Mouse (Mus musculus): ENCODE measurements around the gene Synpr. TPM values are rescaled to one million over a fixed set of nuclear protein-coding genes. Genes with fewer than 3 reads are reported as not detected.

Synpr gene
- total and polyA plus RNA-seq, 3 experiments: 0.27 TPM; not detected in 2

DNA sequence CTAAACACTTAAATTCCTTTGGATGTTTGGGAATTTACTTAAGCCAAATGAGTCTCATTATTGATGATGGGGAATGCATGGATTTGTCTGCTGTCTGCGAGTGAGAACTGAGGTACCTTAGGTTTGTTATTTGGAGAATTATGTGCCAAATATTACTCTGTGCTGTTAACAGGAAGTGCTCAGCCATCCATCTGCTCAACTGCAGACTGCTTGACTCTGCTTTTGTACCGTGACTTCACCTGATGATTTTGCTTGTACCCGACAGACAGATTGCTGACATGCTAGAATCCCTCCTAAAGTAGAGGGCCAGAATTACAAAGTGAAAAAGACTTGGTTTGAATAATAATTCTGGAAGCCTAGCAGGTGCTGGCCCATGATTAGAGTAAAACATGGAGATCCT lies 9.6 kb downstream of the Synpr start:
- Histone ChIP-seq H3K4me1 (ENCODE audit: insufficient read depth, low read depth, low read length) (no peaks in the 10 kb centered on the region), H3K9me3 (replicated peaks) (no peaks in the 10 kb centered on the region), H3K27me3 (ENCODE audit: insufficient read depth, low read length) (no peaks in the 10 kb centered on the region), H3K36me3 (replicated peaks) (no peaks in the 10 kb centered on the region), H3K4me3 (ENCODE audit: low read depth, low read length) (no peak overlapping the region)
- ATAC-seq (ENCODE audit: extremely low read depth, insufficient number of reproducible peaks, low FRiP score, poor library complexity, severe bottlenecking) (no peak), DNase-seq (ENCODE audit: low spot score) (no peak)
- TF ChIP-seq TAL1 (conservative IDR thresholded peaks at IDR 0.05; ENCODE audit: low read depth, low read length): no peak
- no peak for TF ChIP-seq CTCF (IDR thresholded peaks at IDR 0.05; ENCODE audit: low read depth, low read length)
- TF ChIP-seq GATA2 (IDR thresholded peaks at IDR 0.05; ENCODE audit: borderline replicate concordance, low read depth, low read length): no peak
- TF ChIP-seq POLR2AphosphoS5 (IDR thresholded peaks at IDR 0.05; ENCODE audit: insufficient replicate concordance, low read depth, low read length): no peak
- TF ChIP-seq GATA1 (IDR thresholded peaks at IDR 0.05; ENCODE audit: borderline replicate concordance, low read length): no peak

DNA sequence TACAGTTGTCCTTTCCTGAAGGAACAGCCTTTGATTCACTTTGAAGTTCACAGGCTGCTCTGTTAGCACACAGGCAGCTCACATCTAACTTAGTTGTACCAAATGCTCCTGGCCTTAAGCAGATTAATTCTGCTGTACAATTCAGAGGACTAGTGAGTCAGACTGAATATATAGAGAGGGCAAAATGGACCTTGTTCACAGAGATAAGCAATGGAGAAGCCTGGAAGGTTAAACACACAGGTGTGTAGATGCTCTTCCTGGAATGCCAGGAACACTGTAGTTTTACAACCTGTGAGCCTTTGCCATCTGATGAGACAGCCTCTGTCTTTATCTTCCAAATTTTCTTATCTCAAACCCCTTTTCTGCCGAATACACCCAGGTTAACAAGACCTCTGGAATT lies 29.7 kb downstream of the Synpr start:
- no peaks in the 10 kb centered on the region for H3K4me1 ChIP-seq (ENCODE audit: insufficient read depth, low read depth, low read length)
- TF ChIP-seq CTCF (IDR thresholded peaks at IDR 0.05; ENCODE audit: low read depth, low read length) (no peak), GATA1 (IDR thresholded peaks at IDR 0.05; ENCODE audit: borderline replicate concordance, low read length) (no peak), TAL1 (conservative IDR thresholded peaks at IDR 0.05; ENCODE audit: low read depth, low read length) (no peak), POLR2AphosphoS5 (IDR thresholded peaks at IDR 0.05; ENCODE audit: insufficient replicate concordance, low read depth, low read length) (no peak), GATA2 (IDR thresholded peaks at IDR 0.05; ENCODE audit: borderline replicate concordance, low read depth, low read length) (no peak)
- no peak overlapping the region for H3K4me3 ChIP-seq (ENCODE audit: low read depth, low read length)
- no peak for DNase-seq (ENCODE audit: low spot score)
- no peaks in the 10 kb centered on the region for H3K9me3 ChIP-seq (replicated peaks)
- no peaks in the 10 kb centered on the region for H3K36me3 ChIP-seq (replicated peaks)
- H3K27me3 ChIP-seq (ENCODE audit: insufficient read depth, low read length): no peaks in the 10 kb centered on the region
- ATAC-seq (ENCODE audit: extremely low read depth, insufficient number of reproducible peaks, low FRiP score, poor library complexity, severe bottlenecking): no peak

DNA sequence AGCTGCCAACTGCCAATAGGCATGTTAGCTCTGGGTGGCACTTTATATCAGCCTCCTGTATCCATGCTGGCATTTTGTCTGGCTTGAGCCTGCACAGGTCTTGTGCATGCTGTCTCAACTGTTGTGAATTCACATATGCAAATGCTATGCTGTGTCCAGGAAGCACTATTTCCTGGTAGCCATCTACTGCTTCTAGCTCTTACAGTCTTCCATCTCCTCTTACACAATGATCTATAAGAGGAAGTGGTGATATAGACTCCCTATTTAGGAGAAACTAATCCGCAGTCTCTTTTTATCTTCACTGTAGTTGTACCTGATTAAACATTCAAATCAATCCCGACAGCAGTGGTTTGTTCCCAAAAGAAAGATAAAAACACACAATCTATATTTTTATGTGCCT lies 43.9 kb downstream of the Synpr start:
- DNase-seq (ENCODE audit: low spot score) (no peak), ATAC-seq (ENCODE audit: extremely low read depth, insufficient number of reproducible peaks, low FRiP score, poor library complexity, severe bottlenecking) (no peak)
- H3K4me1 ChIP-seq (ENCODE audit: insufficient read depth, low read depth, low read length): no peaks in the 10 kb centered on the region
- TF ChIP-seq CTCF (IDR thresholded peaks at IDR 0.05; ENCODE audit: low read depth, low read length) (no peak), TAL1 (conservative IDR thresholded peaks at IDR 0.05; ENCODE audit: low read depth, low read length) (no peak), POLR2AphosphoS5 (IDR thresholded peaks at IDR 0.05; ENCODE audit: insufficient replicate concordance, low read depth, low read length) (no peak), GATA2 (IDR thresholded peaks at IDR 0.05; ENCODE audit: borderline replicate concordance, low read depth, low read length) (no peak), GATA1 (IDR thresholded peaks at IDR 0.05; ENCODE audit: borderline replicate concordance, low read length) (no peak)
- H3K36me3 ChIP-seq (replicated peaks): no peaks in the 10 kb centered on the region
- no peaks in the 10 kb centered on the region for H3K9me3 ChIP-seq (replicated peaks)
- no peaks in the 10 kb centered on the region for H3K27me3 ChIP-seq (ENCODE audit: insufficient read depth, low read length)
- no peak overlapping the region for H3K4me3 ChIP-seq (ENCODE audit: low read depth, low read length)

DNA sequence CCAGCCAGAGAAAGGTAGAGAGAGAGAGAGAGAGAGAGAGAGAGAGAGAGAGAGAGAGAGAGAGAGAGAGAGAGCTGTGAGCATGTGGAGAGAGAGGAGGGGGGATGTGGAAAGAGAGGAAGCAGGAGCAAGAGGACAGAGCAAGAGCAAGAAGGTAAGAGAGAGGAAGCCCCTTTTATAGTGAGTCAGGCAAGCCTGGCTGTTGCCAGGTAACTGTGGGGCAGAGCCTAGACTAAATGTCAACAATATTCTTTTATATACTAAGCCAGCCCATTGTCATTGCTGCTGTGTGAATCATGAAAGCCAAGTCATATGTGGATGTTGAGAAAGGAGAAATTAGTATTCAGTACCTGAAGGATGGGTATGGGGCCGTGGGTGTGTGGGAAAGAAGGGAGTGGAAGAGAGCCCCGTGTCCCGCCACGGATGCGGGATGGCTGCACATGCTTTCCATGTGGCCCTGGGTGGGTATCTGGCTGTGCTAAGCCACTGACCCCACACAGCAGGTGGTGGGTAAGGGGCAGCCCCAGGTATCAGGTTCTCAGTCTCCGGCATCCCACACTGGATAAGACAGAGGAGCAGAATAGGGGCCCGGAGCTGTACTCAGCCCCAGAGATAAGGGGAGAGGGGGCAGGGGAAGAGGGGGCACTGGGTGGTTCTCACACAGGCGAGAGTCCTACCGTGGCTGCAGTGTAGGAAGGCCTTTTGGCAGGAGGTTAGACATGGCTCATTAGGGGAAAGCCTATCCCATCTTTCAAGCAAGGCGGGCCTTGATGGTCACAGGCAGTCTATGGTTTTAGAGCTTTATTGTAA lies 48.1 kb downstream of the Synpr start:
- H3K4me3 ChIP-seq (ENCODE audit: low read depth, low read length): no peak overlapping the region
- DNase-seq (ENCODE audit: low spot score): no peak
- no peaks in the 10 kb centered on the region for H3K27me3 ChIP-seq (ENCODE audit: insufficient read depth, low read length)
- no peaks in the 10 kb centered on the region for H3K4me1 ChIP-seq (ENCODE audit: insufficient read depth, low read depth, low read length)
- no peak for ATAC-seq (ENCODE audit: extremely low read depth, insufficient number of reproducible peaks, low FRiP score, poor library complexity, severe bottlenecking)
- H3K36me3 ChIP-seq (replicated peaks): no peaks in the 10 kb centered on the region
- no peaks in the 10 kb centered on the region for H3K9me3 ChIP-seq (replicated peaks)
- TF ChIP-seq GATA2 (IDR thresholded peaks at IDR 0.05; ENCODE audit: borderline replicate concordance, low read depth, low read length) (no peak), CTCF (IDR thresholded peaks at IDR 0.05; ENCODE audit: low read depth, low read length) (no peak), GATA1 (IDR thresholded peaks at IDR 0.05; ENCODE audit: borderline replicate concordance, low read length) (no peak), TAL1 (conservative IDR thresholded peaks at IDR 0.05; ENCODE audit: low read depth, low read length) (no peak), POLR2AphosphoS5 (IDR thresholded peaks at IDR 0.05; ENCODE audit: insufficient replicate concordance, low read depth, low read length) (no peak)

DNA sequence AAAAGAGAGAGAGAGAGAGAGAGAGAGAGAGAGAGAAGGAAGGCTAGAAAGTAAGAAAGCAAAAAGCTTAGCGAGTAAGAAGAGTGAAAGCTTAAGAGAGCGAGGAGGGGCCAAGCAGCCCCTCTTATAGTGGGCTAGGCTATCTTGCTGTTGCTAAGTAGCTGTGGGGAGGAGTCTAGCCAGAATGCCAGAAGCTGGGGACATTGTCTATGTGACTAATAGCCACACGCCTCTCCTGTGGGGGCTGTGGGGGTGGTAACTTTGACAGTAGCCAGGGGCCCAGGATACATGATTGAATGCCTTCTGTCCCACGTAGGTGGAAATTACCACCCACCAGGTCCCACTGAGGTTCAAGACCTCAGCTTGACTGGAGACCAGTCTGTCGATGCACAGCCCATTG lies 48.8 kb downstream of the Synpr start:
- Histone ChIP-seq H3K27me3 (ENCODE audit: insufficient read depth, low read length) (no peaks in the 10 kb centered on the region), H3K4me3 (ENCODE audit: low read depth, low read length) (no peak overlapping the region), H3K9me3 (replicated peaks) (no peaks in the 10 kb centered on the region), H3K4me1 (ENCODE audit: insufficient read depth, low read depth, low read length) (no peaks in the 10 kb centered on the region), H3K36me3 (replicated peaks) (no peaks in the 10 kb centered on the region)
- DNase-seq (ENCODE audit: low spot score) (no peak), ATAC-seq (ENCODE audit: extremely low read depth, insufficient number of reproducible peaks, low FRiP score, poor library complexity, severe bottlenecking) (no peak)
- TF ChIP-seq CTCF (IDR thresholded peaks at IDR 0.05; ENCODE audit: low read depth, low read length) (no peak), TAL1 (conservative IDR thresholded peaks at IDR 0.05; ENCODE audit: low read depth, low read length) (no peak), GATA1 (IDR thresholded peaks at IDR 0.05; ENCODE audit: borderline replicate concordance, low read length) (no peak), GATA2 (IDR thresholded peaks at IDR 0.05; ENCODE audit: borderline replicate concordance, low read depth, low read length) (no peak), POLR2AphosphoS5 (IDR thresholded peaks at IDR 0.05; ENCODE audit: insufficient replicate concordance, low read depth, low read length) (no peak)

DNA sequence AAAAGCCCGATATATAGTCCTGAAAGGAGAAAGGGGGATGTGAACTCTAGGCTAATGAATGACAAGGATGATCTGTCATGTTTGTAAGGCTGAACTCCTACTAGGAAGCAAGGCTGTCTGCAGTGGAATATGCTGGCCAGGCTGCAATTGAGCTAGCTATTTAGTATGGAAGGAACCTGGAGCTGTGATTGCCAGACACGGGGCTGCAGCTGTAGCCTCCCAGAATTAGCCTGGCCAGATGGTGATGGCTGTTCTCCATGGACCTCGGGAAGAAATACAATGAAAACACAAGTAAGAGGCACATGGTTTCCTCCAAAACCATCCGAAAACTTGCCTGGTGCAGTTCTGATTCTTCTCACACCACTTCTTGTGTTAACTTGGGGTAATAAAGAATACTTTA lies 51.6 kb downstream of the Synpr start:
- no peaks in the 10 kb centered on the region for H3K4me1 ChIP-seq (ENCODE audit: insufficient read depth, low read depth, low read length)
- no peak overlapping the region for H3K4me3 ChIP-seq (ENCODE audit: low read depth, low read length)
- no peaks in the 10 kb centered on the region for H3K9me3 ChIP-seq (replicated peaks)
- TF ChIP-seq GATA1 (IDR thresholded peaks at IDR 0.05; ENCODE audit: borderline replicate concordance, low read length) (no peak), CTCF (IDR thresholded peaks at IDR 0.05; ENCODE audit: low read depth, low read length) (no peak), TAL1 (conservative IDR thresholded peaks at IDR 0.05; ENCODE audit: low read depth, low read length) (no peak), POLR2AphosphoS5 (IDR thresholded peaks at IDR 0.05; ENCODE audit: insufficient replicate concordance, low read depth, low read length) (no peak), GATA2 (IDR thresholded peaks at IDR 0.05; ENCODE audit: borderline replicate concordance, low read depth, low read length) (no peak)
- no peaks in the 10 kb centered on the region for H3K36me3 ChIP-seq (replicated peaks)
- ATAC-seq (ENCODE audit: extremely low read depth, insufficient number of reproducible peaks, low FRiP score, poor library complexity, severe bottlenecking) (no peak), DNase-seq (ENCODE audit: low spot score) (no peak)
- no peaks in the 10 kb centered on the region for H3K27me3 ChIP-seq (ENCODE audit: insufficient read depth, low read length)

Measured in G1E (cell line).